Mouse (Mus musculus): ENCODE measurements at regions not wholly inside any gene's neighbourhood (a gene's known extent, or its start where the extent isn't known, plus 50 kb on each side); places are given as distances from the start of the nearest gene placed in this dataset.

DNA sequence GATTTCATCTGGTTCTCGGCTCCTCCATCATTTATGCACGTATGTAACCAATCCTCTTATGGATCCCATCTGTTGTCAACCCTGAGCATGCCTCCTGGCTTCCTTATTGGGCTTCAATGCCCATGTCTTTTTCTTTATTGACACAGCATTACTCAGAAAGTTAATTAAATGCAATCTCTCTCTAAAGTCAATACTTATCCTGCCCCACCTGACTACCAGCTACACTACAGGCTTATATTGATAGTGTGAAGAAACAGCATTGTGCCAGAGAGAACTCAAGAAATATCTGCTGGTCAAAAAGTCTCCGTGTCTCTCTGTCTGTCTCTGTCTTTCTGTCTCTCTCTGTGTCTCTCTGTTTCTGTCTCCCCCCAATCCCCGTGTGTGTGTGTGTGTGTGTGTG, 194.7 kb upstream of the Rfx3 start:
- H3K27ac ChIP-seq, result no peak overlapping the region
- H3K4me3 ChIP-seq, result no peak overlapping the region
- no peaks in the 10 kb centered on the region for H3K36me3 ChIP-seq
- H3K9me3 ChIP-seq (replicated peaks), result no peaks in the 10 kb centered on the region
- no peak overlapping the region for H3K9ac ChIP-seq
- H3K4me1 ChIP-seq (replicated peaks), result no peaks in the 10 kb centered on the region
- H3K27me3 ChIP-seq, result no peaks in the 10 kb centered on the region
- 78% methylated on average over 4 of the region's 4 CpGs for WGBS
- no peak for ATAC-seq (replicated peaks; ENCODE audit: insufficient number of reproducible peaks, insufficient read depth, low FRiP score, low read depth)
- no peak overlapping the region for H3K4me2 ChIP-seq

DNA sequence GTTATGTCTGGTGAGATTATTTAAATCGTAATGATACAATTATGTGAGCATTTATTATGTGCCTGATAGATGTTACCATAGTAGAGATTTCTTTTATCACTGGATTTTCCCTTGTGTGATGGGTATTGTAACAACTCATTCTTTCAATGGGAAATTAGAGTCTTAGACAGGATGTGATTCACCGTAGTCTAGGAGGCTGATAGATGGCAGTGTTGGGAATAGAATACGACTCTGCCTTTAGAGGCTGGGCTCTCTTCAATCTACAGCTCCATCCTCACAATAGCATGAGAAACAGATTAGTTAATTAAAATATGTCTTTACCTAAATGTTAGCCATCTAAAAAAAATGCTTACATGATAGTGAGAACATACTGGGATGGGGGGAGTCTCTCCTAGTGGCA, 192.8 kb upstream of the Rfx3 start:
- Histone ChIP-seq H3K4me1 (replicated peaks) (no peaks in the 10 kb centered on the region), H3K4me2 (no peak overlapping the region), H3K9ac (no peak overlapping the region), H3K27me3 (no peaks in the 10 kb centered on the region), H3K36me3 (no peaks in the 10 kb centered on the region), H3K27ac (no peak overlapping the region), H3K9me3 (replicated peaks) (no peaks in the 10 kb centered on the region), H3K4me3 (no peak overlapping the region)
- 62% methylated on average over 3 of the region's 3 CpGs for WGBS
- no peak for ATAC-seq (replicated peaks; ENCODE audit: insufficient number of reproducible peaks, insufficient read depth, low FRiP score, low read depth)

GRCm38 (mm10) chr19:28199385-28199784, 188.4 kb upstream of the Rfx3 start:
- H3K9me3 ChIP-seq (replicated peaks), result no peaks in the 10 kb centered on the region
- no peak for ATAC-seq (replicated peaks; ENCODE audit: insufficient number of reproducible peaks, insufficient read depth, low FRiP score, low read depth)
- H3K9ac ChIP-seq, result no peak overlapping the region
- no peak overlapping the region for H3K4me3 ChIP-seq
- no peak overlapping the region for H3K27ac ChIP-seq
- H3K27me3 ChIP-seq, result no peaks in the 10 kb centered on the region
- no peaks in the 10 kb centered on the region for H3K4me1 ChIP-seq (replicated peaks)
- 60% methylated on average over 8 of the region's 8 CpGs for WGBS
- H3K4me2 ChIP-seq, result no peak overlapping the region
- no peaks in the 10 kb centered on the region for H3K36me3 ChIP-seq

DNA sequence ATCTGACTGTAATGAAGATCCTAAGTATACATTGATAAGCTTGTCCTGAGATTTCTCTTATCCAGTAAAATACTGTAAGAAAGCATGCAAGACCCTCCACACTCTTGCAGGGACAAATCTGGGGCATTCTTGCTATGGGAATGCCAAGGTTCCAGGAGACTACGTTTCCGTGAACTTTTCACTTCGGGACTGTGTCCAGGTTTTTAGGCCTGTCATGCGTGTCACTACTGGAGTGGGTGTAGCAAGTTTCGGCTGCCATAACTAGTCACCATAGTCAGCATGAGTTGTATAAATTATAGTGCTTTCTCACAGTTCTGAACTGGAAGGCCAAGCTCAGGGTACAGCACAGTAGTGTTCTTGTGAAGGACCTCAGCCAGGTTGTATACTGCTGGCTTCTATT, 185.9 kb upstream of the Rfx3 start:
- WGBS, result 88% methylated on average over 5 of the region's 5 CpGs

DNA sequence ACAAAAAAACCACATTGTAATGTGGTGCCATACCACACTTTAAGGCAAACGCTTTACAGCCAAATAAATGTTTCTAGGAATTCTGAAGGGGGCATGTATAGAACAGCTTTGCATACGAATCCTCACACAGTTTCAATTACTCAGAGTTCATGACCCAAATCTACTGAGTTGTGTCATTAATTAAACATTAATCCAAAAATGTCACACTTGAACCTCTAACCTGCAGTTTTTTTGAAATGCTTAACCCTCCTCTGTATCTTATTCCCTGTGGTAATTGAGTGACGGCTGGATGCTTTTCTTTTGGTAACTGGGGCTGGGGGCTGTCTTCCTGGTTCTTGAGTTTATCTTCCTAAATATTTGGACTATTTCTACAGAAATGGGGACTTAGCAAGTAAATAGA, 181.3 kb upstream of the Rfx3 start:
- H3K27me3 ChIP-seq, result no peaks in the 10 kb centered on the region
- H3K36me3 ChIP-seq, result no peaks in the 10 kb centered on the region
- WGBS, result 78% methylated on average over 3 of the region's 3 CpGs
- H3K4me2 ChIP-seq, result no peak overlapping the region
- H3K9ac ChIP-seq, result no peak overlapping the region
- H3K4me1 ChIP-seq (replicated peaks), result no peaks in the 10 kb centered on the region
- no peaks in the 10 kb centered on the region for H3K9me3 ChIP-seq (replicated peaks)
- H3K4me3 ChIP-seq, result no peak overlapping the region
- H3K27ac ChIP-seq, result no peak overlapping the region
- no peak for ATAC-seq (replicated peaks; ENCODE audit: insufficient number of reproducible peaks, insufficient read depth, low FRiP score, low read depth)

More for the DNA sequence above, 185.9 kb upstream of the Rfx3 start:
- Histone ChIP-seq H3K4me3 (no peak overlapping the region), H3K9ac (no peak overlapping the region), H3K27ac (no peak overlapping the region), H3K9me3 (replicated peaks) (no peaks in the 10 kb centered on the region), H3K27me3 (no peaks in the 10 kb centered on the region), H3K4me1 (replicated peaks) (no peaks in the 10 kb centered on the region), H3K36me3 (no peaks in the 10 kb centered on the region), H3K4me2 (no peak overlapping the region)
- no peak for ATAC-seq (replicated peaks; ENCODE audit: insufficient number of reproducible peaks, insufficient read depth, low FRiP score, low read depth)

GRCm38 (mm10) chr19:28191428-28192116, 180.6 kb upstream of the Rfx3 start:
- Histone ChIP-seq H3K4me2 (no peak overlapping the region), H3K27me3 (no peaks in the 10 kb centered on the region), H3K4me1 (replicated peaks) (no peaks in the 10 kb centered on the region), H3K36me3 (no peaks in the 10 kb centered on the region), H3K27ac (no peak overlapping the region), H3K4me3 (no peak overlapping the region), H3K9me3 (replicated peaks) (no peaks in the 10 kb centered on the region), H3K9ac (no peak overlapping the region)
- no peak for ATAC-seq (replicated peaks; ENCODE audit: insufficient number of reproducible peaks, insufficient read depth, low FRiP score, low read depth)
- WGBS, result 31% methylated on average over 9 of the region's 9 CpGs

DNA sequence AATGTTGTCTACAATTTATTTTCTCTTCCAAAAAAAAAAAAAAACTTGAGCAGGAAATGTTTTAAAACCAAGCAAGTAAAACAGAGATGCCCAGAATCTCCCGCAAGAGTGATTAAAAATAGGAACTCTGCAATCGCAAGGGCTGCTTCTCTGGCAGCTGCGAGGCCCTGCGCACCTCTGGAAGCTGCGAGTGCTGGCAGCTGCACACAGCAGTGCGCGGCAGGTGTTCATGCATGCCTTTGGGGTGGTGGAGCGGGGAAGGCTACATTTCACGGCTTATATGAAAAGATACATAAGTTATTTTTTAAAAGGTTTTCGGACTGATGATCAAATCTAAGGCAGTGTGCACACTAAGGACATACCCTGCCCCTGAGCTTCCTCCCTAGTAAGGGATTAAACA, 179.3 kb upstream of the Rfx3 start:
- Histone ChIP-seq H3K36me3 (no peaks in the 10 kb centered on the region), H3K4me3 (no peak overlapping the region), H3K4me2 (no peak overlapping the region), H3K27me3 (no peaks in the 10 kb centered on the region), H3K4me1 (replicated peaks) (no peaks in the 10 kb centered on the region), H3K9ac (no peak overlapping the region), H3K27ac (no peak overlapping the region), H3K9me3 (replicated peaks) (no peaks in the 10 kb centered on the region)
- ATAC-seq (replicated peaks; ENCODE audit: insufficient number of reproducible peaks, insufficient read depth, low FRiP score, low read depth), result no peak
- WGBS, result 71% methylated on average over 10 of the region's 10 CpGs

- no peaks in the 10 kb centered on the region for H3K4me1 ChIP-seq (replicated peaks)
- H3K36me3 ChIP-seq, result no peaks in the 10 kb centered on the region
- no peaks in the 10 kb centered on the region for H3K9me3 ChIP-seq (replicated peaks)
- H3K27ac ChIP-seq, result no peak overlapping the region
- 88% methylated on average over 6 of the region's 6 CpGs for WGBS
- no peak overlapping the region for H3K4me2 ChIP-seq
- no peak overlapping the region for H3K4me3 ChIP-seq
- ATAC-seq (replicated peaks; ENCODE audit: insufficient number of reproducible peaks, insufficient read depth, low FRiP score, low read depth), result no peak
- no peaks in the 10 kb centered on the region for H3K27me3 ChIP-seq
- no peak overlapping the region for H3K9ac ChIP-seq
Measured at GRCm38 (mm10) chr19:28188363-28188762, 177.4 kb upstream of the Rfx3 start.

DNA sequence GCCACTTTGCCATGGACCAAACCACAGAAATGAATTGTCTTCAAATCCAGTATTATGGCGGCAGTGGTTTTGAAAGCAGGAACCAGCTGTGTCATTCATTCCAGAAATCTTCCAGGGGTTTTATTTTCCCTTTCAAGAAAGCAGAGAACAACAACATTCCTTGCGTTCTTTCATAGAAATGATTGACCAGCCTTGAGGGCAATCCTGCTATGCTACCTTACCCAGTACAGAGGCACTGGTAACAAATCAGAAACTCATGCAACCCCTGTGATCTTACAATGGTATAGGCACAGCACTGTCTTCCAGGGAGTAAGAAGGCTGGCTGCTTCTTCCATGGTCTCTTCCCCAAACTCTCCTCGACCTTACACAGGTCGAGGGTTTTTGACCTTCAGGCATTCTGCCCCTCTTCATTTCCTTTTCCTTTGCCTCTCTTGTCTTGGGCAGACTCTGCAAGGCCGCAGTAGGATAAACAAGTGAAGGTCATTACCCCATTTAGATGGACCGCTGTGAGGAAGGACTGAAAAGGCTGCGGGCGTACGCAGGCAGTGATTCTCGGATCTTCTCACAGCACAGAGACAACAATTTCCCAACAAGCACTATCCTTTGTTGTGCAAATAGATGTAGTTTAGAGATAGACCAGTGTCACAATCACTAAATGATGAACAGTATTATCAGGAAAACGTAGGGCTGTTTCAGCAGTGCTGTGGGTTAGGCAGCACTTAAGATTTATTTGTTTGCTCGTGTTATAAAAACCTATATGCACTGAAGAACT, 171.6 kb upstream of the Rfx3 start:
- WGBS, result 79% methylated on average over 12 of the region's 12 CpGs
- no peak overlapping the region for H3K4me2 ChIP-seq
- H3K27me3 ChIP-seq, result no peaks in the 10 kb centered on the region
- peaks cover 7% of the 10 kb centered on the region for H3K4me1 ChIP-seq (replicated peaks)
- no peak overlapping the region for H3K9ac ChIP-seq
- H3K27ac ChIP-seq, result no peak overlapping the region
- H3K4me3 ChIP-seq, result no peak overlapping the region
- no peaks in the 10 kb centered on the region for H3K9me3 ChIP-seq (replicated peaks)
- no peak for ATAC-seq (replicated peaks; ENCODE audit: insufficient number of reproducible peaks, insufficient read depth, low FRiP score, low read depth)
- no peaks in the 10 kb centered on the region for H3K36me3 ChIP-seq

- H3K4me1 ChIP-seq (replicated peaks), result peaks cover 7% of the 10 kb centered on the region
- no peak overlapping the region for H3K4me3 ChIP-seq
- no peak overlapping the region for H3K27ac ChIP-seq
- no peaks in the 10 kb centered on the region for H3K27me3 ChIP-seq
- 76% methylated on average over 2 of the region's 2 CpGs for WGBS
- no peaks in the 10 kb centered on the region for H3K9me3 ChIP-seq (replicated peaks)
- H3K9ac ChIP-seq, result no peak overlapping the region
- no peak overlapping the region for H3K4me2 ChIP-seq
- no peak for ATAC-seq (replicated peaks; ENCODE audit: insufficient number of reproducible peaks, insufficient read depth, low FRiP score, low read depth)
- no peaks in the 10 kb centered on the region for H3K36me3 ChIP-seq
Measured at GRCm38 (mm10) chr19:28181171-28181570, 170.2 kb upstream of the Rfx3 start.

DNA sequence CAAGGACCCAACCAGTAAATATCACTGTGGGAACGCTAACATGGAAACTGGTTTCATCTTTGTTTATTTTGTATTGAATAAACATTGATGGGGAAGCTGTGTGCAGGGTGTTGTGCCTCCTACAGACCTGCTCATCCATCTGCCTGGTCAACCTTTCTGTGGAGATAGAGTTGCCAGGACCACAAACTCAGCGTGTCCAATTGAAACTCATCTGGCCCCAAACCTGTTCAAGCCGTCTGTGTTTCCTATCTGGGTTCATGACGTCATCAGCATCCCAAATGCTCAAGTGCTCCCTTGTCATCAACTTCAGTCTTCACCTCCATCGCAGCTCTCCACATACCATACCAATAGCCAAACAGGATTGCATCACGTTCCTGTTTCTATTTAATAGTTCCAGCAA, 167.1 kb upstream of the Rfx3 start:
- Histone ChIP-seq H3K27ac (peak overlapping the region; percentile 74), H3K4me3 (no peak overlapping the region), H3K27me3 (no peaks in the 10 kb centered on the region), H3K4me1 (replicated peaks) (peaks cover 7% of the 10 kb centered on the region), H3K36me3 (no peaks in the 10 kb centered on the region), H3K9me3 (replicated peaks) (no peaks in the 10 kb centered on the region), H3K9ac (no peak overlapping the region), H3K4me2 (no peak overlapping the region)
- WGBS, result 48% methylated on average over 6 of the region's 6 CpGs
- peak; percentile 70 for ATAC-seq (replicated peaks; ENCODE audit: insufficient number of reproducible peaks, insufficient read depth, low FRiP score, low read depth)

GRCm38 (mm10) chr19:28176821-28177220, 165.9 kb upstream of the Rfx3 start:
- no peak overlapping the region for H3K27ac ChIP-seq
- H3K27me3 ChIP-seq, result no peaks in the 10 kb centered on the region
- H3K4me3 ChIP-seq, result no peak overlapping the region
- no peaks in the 10 kb centered on the region for H3K36me3 ChIP-seq
- no peak for ATAC-seq (replicated peaks; ENCODE audit: insufficient number of reproducible peaks, insufficient read depth, low FRiP score, low read depth)
- H3K4me2 ChIP-seq, result no peak overlapping the region
- WGBS, result 73% methylated on average over 6 of the region's 6 CpGs
- H3K4me1 ChIP-seq (replicated peaks), result peaks cover 7% of the 10 kb centered on the region
- H3K9me3 ChIP-seq (replicated peaks), result no peaks in the 10 kb centered on the region
- H3K9ac ChIP-seq, result no peak overlapping the region

Data from heart, embryonic 15.5 days (tissue).